Mouse (Mus musculus) olfactory bulb, adult 2 months (tissue): ENCODE data around the gene Ttc38.

ENCODE experiments used
- CTCF ChIP-seq: fragments of 200-500 bp; IDR thresholded peaks from 2 replicates; pipeline ENCODE4 v1.5.1; 2012; ENCODE audit warnings: low read depth, mild to moderate bottlenecking, low read length, moderate library complexity; ENCODE audit not compliant: insufficient read depth
- POLR2A ChIP-seq: fragments of 200-500 bp; IDR thresholded peaks from 2 replicates; pipeline ENCODE4 v1.6.1; 2012; ENCODE audit warnings: mild to moderate bottlenecking, low read depth, low read length, moderate library complexity; ENCODE audit not compliant: insufficient read depth

- TF ChIP-seq CTCF (no peak), POLR2A (no peak)
These were observed 10.1 kb upstream of the Ttc38 start for GRCm38 (mm10) chr15:85822011-85822359.
